Comparison of ENCODE assay signal across 23 mouse cellular contexts in the genomic region with DNA sequence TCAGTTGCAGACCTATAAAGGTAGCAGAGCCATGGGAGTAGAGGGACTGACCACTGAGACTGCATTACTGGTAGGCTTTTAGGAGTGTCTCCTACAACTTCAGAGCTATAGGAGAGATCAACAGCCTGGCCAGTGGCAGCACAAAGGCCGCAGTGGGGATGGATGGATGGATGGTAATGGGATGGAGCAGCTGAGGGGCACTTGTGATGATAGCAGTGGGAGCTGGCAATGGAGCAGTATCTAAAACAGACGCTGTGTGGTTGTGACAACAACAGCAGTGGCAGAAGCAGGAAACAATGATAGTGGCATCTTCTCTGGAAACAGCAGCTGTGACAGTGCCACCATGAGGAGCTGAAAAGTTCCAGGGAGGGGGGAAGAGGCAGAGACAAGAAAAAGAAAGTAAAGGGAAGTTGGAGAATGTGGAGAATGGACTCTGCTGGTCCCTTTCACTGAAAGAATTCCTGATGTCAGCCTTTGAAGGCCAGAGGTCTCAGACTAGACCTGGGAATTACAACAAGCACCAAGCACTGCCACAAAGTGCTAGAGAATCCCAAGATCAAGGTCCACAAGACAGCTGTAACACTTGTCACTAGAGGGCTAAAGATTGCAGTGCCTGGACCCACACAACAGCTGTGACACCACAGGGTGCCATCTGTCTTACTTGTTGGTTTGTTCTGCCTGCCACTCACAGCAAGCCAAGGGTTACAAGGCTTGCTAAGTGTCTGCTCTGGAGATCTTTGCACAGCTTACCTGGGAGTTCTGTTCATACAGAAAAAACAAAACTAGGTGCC.
A peak's percentile ranks its signal among the peaks of the same experiment; 100 is the strongest.
DNase-seq lines count a peak whose midpoint lies in the region; ATAC-seq lines count a peak whose summit lies in the region.
"Had no signal": no experiment of that assay in that cellular context is flagged by ENCODE, and none has a peak within 500 bp of the region (broad histone marks: within the 10 kb centered on the region; RNA-seq: fewer than 3 reads in every experiment).

No protein-coding gene starts in this region.

- H3K4me2 ChIP-seq in hindbrain, embryonic 11.5 days (replicated peaks; ENCODE audit: low read depth, low read length) = no peak overlapping the region
- no peak overlapping the region for H3K4me2 ChIP-seq in hindbrain, embryonic 13.5 days
- H3K4me2 ChIP-seq in neural tube, embryonic 15.5 days = no peak overlapping the region
- no peak overlapping the region for H3K4me2 ChIP-seq in liver, embryonic 12.5 days
- H3K4me2 ChIP-seq: forebrain, embryonic 13.5 days; heart, embryonic 13.5 days; liver, embryonic 13.5 days; lung, embryonic 14.5 days; neural tube, embryonic 12.5 days; stomach, embryonic 15.5 days had no signal

- no peaks in the 10 kb centered on the region for H3K36me3 ChIP-seq in hindbrain, embryonic 11.5 days (ENCODE audit: control insufficient read depth, insufficient read depth, low read length)
- H3K36me3 ChIP-seq in hindbrain, embryonic 13.5 days = no peaks in the 10 kb centered on the region
- no peaks in the 10 kb centered on the region for H3K36me3 ChIP-seq in neural tube, embryonic 15.5 days
- H3K36me3 ChIP-seq in liver, embryonic 12.5 days = no peaks in the 10 kb centered on the region
- H3K36me3 ChIP-seq: heart, embryonic 13.5 days; liver, embryonic 13.5 days; neural tube, embryonic 12.5 days; stomach, embryonic 15.5 days had no signal

- 0 out of 2 replicates have a peak, but pooled peaks have one; percentile 10 for ATAC-seq in hindbrain, embryonic 11.5 days (ENCODE audit: low FRiP score)
- no peak for ATAC-seq in hindbrain, embryonic 13.5 days (ENCODE audit: low FRiP score)
- ATAC-seq in neural tube, embryonic 15.5 days (ENCODE audit: low FRiP score) = no peak
- ATAC-seq in liver, embryonic 12.5 days = no peak
- ATAC-seq: forebrain, embryonic 13.5 days had no signal

- H3K27ac ChIP-seq in hindbrain, embryonic 11.5 days (ENCODE audit: low read depth, low read length) = no peak overlapping the region
- no peak overlapping the region for H3K27ac ChIP-seq in hindbrain, embryonic 13.5 days
- H3K27ac ChIP-seq in neural tube, embryonic 15.5 days (replicated peaks) = no peak overlapping the region
- H3K27ac ChIP-seq in liver, embryonic 12.5 days = no peak overlapping the region
- H3K27ac ChIP-seq: forebrain, embryonic 13.5 days; heart, embryonic 13.5 days; liver, embryonic 13.5 days; neural tube, embryonic 12.5 days; stomach, embryonic 15.5 days had no signal

- H3K27me3 ChIP-seq in hindbrain, embryonic 11.5 days (ENCODE audit: control insufficient read depth, insufficient read depth, low read length) = no peaks in the 10 kb centered on the region
- H3K27me3 ChIP-seq in hindbrain, embryonic 13.5 days = no peaks in the 10 kb centered on the region
- no peaks in the 10 kb centered on the region for H3K27me3 ChIP-seq in neural tube, embryonic 15.5 days (replicated peaks)
- no peaks in the 10 kb centered on the region for H3K27me3 ChIP-seq in liver, embryonic 12.5 days (replicated peaks)
- H3K27me3 ChIP-seq: forebrain, embryonic 13.5 days; heart, embryonic 13.5 days; liver, embryonic 13.5 days; neural tube, embryonic 12.5 days; stomach, embryonic 15.5 days had no signal

- no peaks in the 10 kb centered on the region for H3K9me3 ChIP-seq in hindbrain, embryonic 11.5 days (ENCODE audit: control insufficient read depth, low read length)
- H3K9me3 ChIP-seq in hindbrain, embryonic 13.5 days = no peaks in the 10 kb centered on the region
- H3K9me3 ChIP-seq in neural tube, embryonic 15.5 days (replicated peaks) = no peaks in the 10 kb centered on the region
- no peaks in the 10 kb centered on the region for H3K9me3 ChIP-seq in liver, embryonic 12.5 days (replicated peaks)
- H3K9me3 ChIP-seq: forebrain, embryonic 13.5 days; heart, embryonic 13.5 days; liver, embryonic 13.5 days; neural tube, embryonic 12.5 days; stomach, embryonic 15.5 days had no signal

- H3K4me1 ChIP-seq in hindbrain, embryonic 11.5 days (replicated peaks; ENCODE audit: control insufficient read depth, insufficient read depth, low read length) = no peaks in the 10 kb centered on the region
- H3K4me1 ChIP-seq in hindbrain, embryonic 13.5 days (replicated peaks) = no peaks in the 10 kb centered on the region
- no peaks in the 10 kb centered on the region for H3K4me1 ChIP-seq in neural tube, embryonic 15.5 days
- H3K4me1 ChIP-seq in liver, embryonic 12.5 days = no peaks in the 10 kb centered on the region
- H3K4me1 ChIP-seq: forebrain, embryonic 13.5 days; heart, embryonic 13.5 days; liver, embryonic 13.5 days; neural tube, embryonic 12.5 days; stomach, embryonic 15.5 days had no signal

- DNase-seq in hindbrain, embryonic 11.5 days (ENCODE audit: low spot score) = no peak
- peak; percentile 12 for DNase-seq in neural tube, embryonic 10.5 days (ENCODE audit: extremely low spot score, low spot score)
- peak; percentile 17 for DNase-seq in mesoderm, embryonic 11.5 days (ENCODE audit: low read depth, low spot score)
- DNase-seq in urinary bladder, postnatal 36 days (ENCODE audit: low spot score in 2 of 2) = no peak
- DNase-seq: cerebellum, adult 9-10 months; gastrocnemius, postnatal 14 days; heart, adult 18-20 months; kidney, adult 8-10 months; kidney, postnatal 25 days; liver, embryonic 13.5 days; lung, embryonic 14.5 days; lung, postnatal 4 days; midbrain, embryonic 14.5 days; right cerebral cortex, postnatal 14 days; thymus, adult 18-20 months had no signal

- H3K4me3 ChIP-seq in hindbrain, embryonic 11.5 days (ENCODE audit: low read depth, low read length) = no peak overlapping the region
- H3K4me3 ChIP-seq in hindbrain, embryonic 13.5 days = no peak overlapping the region
- no peak overlapping the region for H3K4me3 ChIP-seq in neural tube, embryonic 15.5 days (replicated peaks)
- H3K4me3 ChIP-seq in liver, embryonic 12.5 days = no peak overlapping the region
- H3K4me3 ChIP-seq: erythroblast, embryonic 14.5 days; forebrain, embryonic 13.5 days; heart, embryonic 13.5 days; liver, embryonic 13.5 days; neural tube, embryonic 12.5 days; stomach, embryonic 15.5 days had no signal

- WGBS in hindbrain, embryonic 11.5 days = 54% methylated on average over 2 of the region's 2 CpGs
- WGBS in hindbrain, embryonic 13.5 days = 67% methylated on average over 2 of the region's 2 CpGs
- 76% methylated on average over 2 of the region's 2 CpGs for WGBS in neural tube, embryonic 15.5 days
- WGBS in liver, embryonic 12.5 days (ENCODE audit: insufficient replicate concordance) = 39% methylated on average over 2 of the region's 2 CpGs

- no peak overlapping the region for H3K9ac ChIP-seq in hindbrain, embryonic 11.5 days (ENCODE audit: low read depth, low read length)
- no peak overlapping the region for H3K9ac ChIP-seq in hindbrain, embryonic 13.5 days
- H3K9ac ChIP-seq in neural tube, embryonic 15.5 days (replicated peaks) = no peak overlapping the region
- no peak overlapping the region for H3K9ac ChIP-seq in liver, embryonic 12.5 days
- H3K9ac ChIP-seq: forebrain, embryonic 13.5 days; heart, embryonic 13.5 days; liver, embryonic 13.5 days; lung, embryonic 14.5 days; neural tube, embryonic 12.5 days; stomach, embryonic 15.5 days had no signal

Comparison
In these comparisons a context has a peak if more than half of its experiments do, and no peak if none do; other contexts are left out.
1. DNase-seq: peak in neural tube, embryonic 10.5 days (single experiment) and mesoderm, embryonic 11.5 days (single experiment); none in hindbrain, embryonic 11.5 days (single experiment) and urinary bladder, postnatal 36 days (0 of 2).